Mouse (Mus musculus): ENCODE measurements around the gene Cdh23.

- no peak for TF ChIP-seq EP300 (IDR thresholded peaks at IDR 0.05)
- TF ChIP-seq CTCF (IDR thresholded peaks at IDR 0.05): no peak
These were observed 12.5 kb upstream of the Cdh23 start for GRCm38 (mm10) chr10:60708837-60709236.

Measured in lung, postnatal 0 days (tissue).